Mouse (Mus musculus) CH12.LX (cell line): ENCODE measurements around the gene Slc16a3. TPM values are rescaled to one million over a fixed set of nuclear protein-coding genes. Genes with fewer than 3 reads are reported as not detected.

Experiments
- DNase-seq: peaks from one replicate; pipeline ENCODE4 v3.0.0-alpha.2; 2013; ENCODE audit errors: extremely low read depth
- H3K27ac ChIP-seq: 2 replicates; pipeline ENCODE4 v1.5.1; 2012; ENCODE audit warnings: low read depth, mild to moderate bottlenecking, control low read depth, moderate library complexity; ENCODE audit not compliant: insufficient read depth
- H3K27me3 ChIP-seq: replicated peaks from 2 replicates; pipeline ENCODE3; 2012; ENCODE audit warnings: inconsistent platforms
- H3K36me3 ChIP-seq, 2 experiments: replicated peaks in 1 of 2; 2 replicates each; pipeline versions ENCODE3 to v1.6.1; 2012; ENCODE audit warnings: inconsistent platforms in 1 of 2, low read length in 1 of 2, mild to moderate bottlenecking in 1 of 2, mixed read lengths in 1 of 2, moderate library complexity in 1 of 2; ENCODE audit not compliant: control insufficient read depth in 1 of 2, insufficient read depth in 1 of 2
- H3K4me1 ChIP-seq, 2 experiments: 2 replicates each; pipeline ENCODE4 v1.6.1; 2012; ENCODE audit warnings: inconsistent platforms in 1 of 2, moderate library complexity in 1 of 2; ENCODE audit not compliant: insufficient read depth in 2 of 2, control insufficient read depth in 1 of 2
- H3K4me2 ChIP-seq: 2 replicates; pipeline ENCODE4 v1.6.1; 2012; ENCODE audit warnings: low read depth, mild to moderate bottlenecking, control low read depth; ENCODE audit not compliant: poor library complexity, insufficient read depth, severe bottlenecking
- H3K4me3 ChIP-seq, 3 experiments: fragments of 150-350 bp in 1 of 3; sonication (generic) in 1 of 3; replicated peaks in 1 of 3; 2 replicates each; pipeline versions ENCODE3 to v1.5.1; 2011 to 2012; ENCODE audit warnings: low read depth in 2 of 3, low read length in 2 of 3, mild to moderate bottlenecking in 2 of 3, moderate library complexity in 2 of 3, control low read depth in 1 of 3, improper control_type of control experiment in 1 of 3, inconsistent platforms in 1 of 3, mixed read lengths in 1 of 3; ENCODE audit not compliant: poor library complexity in 1 of 3
- H3K79me2 ChIP-seq: replicated peaks from 2 replicates; pipeline ENCODE4 v1.6.1; 2012; ENCODE audit warnings: mild to moderate bottlenecking, moderate library complexity; ENCODE audit not compliant: control insufficient read depth, poor library complexity, insufficient read depth, severe bottlenecking; ENCODE audit errors: extremely low read depth
- H3K9ac ChIP-seq: 2 replicates; pipeline ENCODE4 v1.6.1; 2012; ENCODE audit warnings: low read depth, mild to moderate bottlenecking, control low read depth, moderate library complexity; ENCODE audit not compliant: insufficient read depth
- H3K9me3 ChIP-seq: replicated peaks from 2 replicates; pipeline ENCODE3; 2012; ENCODE audit warnings: low read length, inconsistent platforms, mixed read lengths
- BHLHE40 ChIP-seq: IDR thresholded peaks from 2 replicates; pipeline ENCODE4 v1.6.1; 2011; ENCODE audit warnings: mild to moderate bottlenecking, low read depth, low read length, improper control_type of control experiment
- CHD2 ChIP-seq: IDR thresholded peaks from 2 replicates; pipeline ENCODE4 v1.6.1; 2011; ENCODE audit warnings: low read length, improper control_type of control experiment
- CTCF ChIP-seq, 2 experiments: IDR thresholded peaks in 1 of 2; conservative IDR thresholded peaks in 1 of 2; 2 replicates each; pipeline ENCODE4 v1.5.1; 2011 to 2012; ENCODE audit warnings: low read depth in 2 of 2, low read length in 2 of 2, improper control_type of control experiment in 1 of 2, inconsistent platforms in 1 of 2, mild to moderate bottlenecking in 1 of 2, moderate library complexity in 1 of 2
- E2F4 ChIP-seq: IDR thresholded peaks from 2 replicates; pipeline ENCODE4 v1.6.1; 2011; ENCODE audit warnings: low read depth, low read length, improper control_type of control experiment; ENCODE audit not compliant: insufficient replicate concordance
- ELF1 ChIP-seq: IDR thresholded peaks from 2 replicates; pipeline ENCODE4 v1.6.1; 2014; ENCODE audit warnings: low read depth, mild to moderate bottlenecking, inconsistent platforms, low read length, improper control_type of control experiment
- ETS1 ChIP-seq: conservative IDR thresholded peaks from 2 replicates; pipeline ENCODE4 v1.6.1; 2012; ENCODE audit warnings: low read depth, mild to moderate bottlenecking, inconsistent platforms, low read length, improper control_type of control experiment, moderate library complexity
- HCFC1 ChIP-seq: IDR thresholded peaks from 2 replicates; pipeline ENCODE4 v1.6.1; 2012; ENCODE audit warnings: low read depth, mild to moderate bottlenecking, inconsistent platforms, low read length, improper control_type of control experiment
- IRF4 ChIP-seq: IDR thresholded peaks from 2 replicates; pipeline ENCODE4 v1.6.1; 2014; ENCODE audit warnings: low read depth, mild to moderate bottlenecking, inconsistent platforms, low read length, improper control_type of control experiment
- JUND ChIP-seq: conservative IDR thresholded peaks from 2 replicates; pipeline ENCODE4 v1.6.1; 2011; ENCODE audit warnings: low read depth, low read length, improper control_type of control experiment
- KAT2A ChIP-seq: IDR thresholded peaks from 2 replicates; pipeline ENCODE4 v1.6.1; 2012; ENCODE audit warnings: low read length, improper control_type of control experiment, inconsistent platforms; ENCODE audit not compliant: insufficient replicate concordance
- MAFK ChIP-seq: IDR thresholded peaks from 2 replicates; pipeline ENCODE4 v1.6.1; 2011; ENCODE audit warnings: low read length, improper control_type of control experiment; ENCODE audit not compliant: insufficient replicate concordance
- MAX ChIP-seq: IDR thresholded peaks from 2 replicates; pipeline ENCODE4 v1.6.1; 2011; ENCODE audit warnings: low read length, improper control_type of control experiment
- MAZ ChIP-seq: IDR thresholded peaks from 2 replicates; pipeline ENCODE4 v1.6.1; 2012; ENCODE audit warnings: low read depth, mild to moderate bottlenecking, inconsistent platforms, low read length, improper control_type of control experiment, moderate library complexity
- MEF2A ChIP-seq: IDR thresholded peaks from 2 replicates; pipeline ENCODE4 v1.6.1; 2014; ENCODE audit warnings: low read depth, mild to moderate bottlenecking, inconsistent platforms, low read length, improper control_type of control experiment, borderline replicate concordance
- MXI1 ChIP-seq: IDR thresholded peaks from 2 replicates; pipeline ENCODE4 v1.6.1; 2011; ENCODE audit warnings: mild to moderate bottlenecking, low read depth, low read length, improper control_type of control experiment
- NELFE ChIP-seq: IDR thresholded peaks from 2 replicates; pipeline ENCODE4 v1.6.1; 2011; ENCODE audit warnings: low read depth, low read length, improper control_type of control experiment
- NRF1 ChIP-seq: IDR thresholded peaks from 2 replicates; pipeline ENCODE4 v1.6.1; 2014; ENCODE audit warnings: low read depth, mild to moderate bottlenecking, inconsistent platforms, low read length, improper control_type of control experiment, moderate library complexity
- PAX5 ChIP-seq: IDR thresholded peaks from 2 replicates; pipeline ENCODE4 v1.6.1; 2012; ENCODE audit warnings: low read length, inconsistent platforms, mixed read lengths
- POLR2A ChIP-seq: IDR thresholded peaks from 2 replicates; pipeline ENCODE4 v1.6.1; 2011; ENCODE audit warnings: low read depth, mild to moderate bottlenecking, improper control_type of control experiment, low read length
- POLR2AphosphoS2 ChIP-seq: IDR thresholded peaks from 2 replicates; pipeline ENCODE4 v1.6.1; 2011; ENCODE audit warnings: low read depth, low read length, improper control_type of control experiment
- RCOR1 ChIP-seq: conservative IDR thresholded peaks from 2 replicates; pipeline ENCODE4 v1.6.1; 2012; ENCODE audit warnings: low read depth, mild to moderate bottlenecking, inconsistent platforms, low read length, improper control_type of control experiment
- TBP ChIP-seq: conservative IDR thresholded peaks from 2 replicates; pipeline ENCODE4 v1.6.1; 2011; ENCODE audit warnings: low read depth, low read length, improper control_type of control experiment
- TCF12 ChIP-seq: IDR thresholded peaks from 2 replicates; pipeline ENCODE4 v1.6.1; 2014; ENCODE audit warnings: low read depth, mild to moderate bottlenecking, inconsistent platforms, low read length, improper control_type of control experiment
- USF1 ChIP-seq: IDR thresholded peaks from 2 replicates; pipeline ENCODE4 v1.6.1; 2014; ENCODE audit warnings: low read depth, mild to moderate bottlenecking, inconsistent platforms, low read length, improper control_type of control experiment
- ZKSCAN1 ChIP-seq: IDR thresholded peaks from 2 replicates; pipeline ENCODE4 v1.6.1; 2012; ENCODE audit warnings: low read depth, inconsistent platforms, low read length, improper control_type of control experiment, borderline replicate concordance
- ZMIZ1 ChIP-seq: IDR thresholded peaks from 2 replicates; pipeline ENCODE4 v1.6.1; 2012; ENCODE audit warnings: low read depth, mild to moderate bottlenecking, inconsistent platforms, low read length, improper control_type of control experiment
- dilution Hi-C: fragments of 300-500 bp; cut with MboI; formaldehyde crosslinking; loops from 2 replicates; pipeline ENCODE4 v1.14.3; 2020; ENCODE audit warnings: low sequenced_read_pairs; ENCODE audit not compliant: extremely low pct_unique_long_range_greater_than_20kb, extremely low pct_ligation_motif_present
- in situ Hi-C: fragments of 300-500 bp; cut with MboI; formaldehyde crosslinking; loops from 3 replicates; pipeline ENCODE4 v1.14.3; 2019; ENCODE audit warnings: low sequenced_read_pairs, low pct_ligation_motif_present, low pct_unique_long_range_greater_than_20kb, mixed read lengths
- polyA plus RNA-seq: library from polyadenylated mRNA; unstranded; fragments of >175 nt; gene quantifications from 2 replicates; pipeline ENCODE4 v1.2.1, GENCODE M21; 2012; ENCODE audit warnings: low read depth; ENCODE audit not compliant: insufficient read length
- total RNA-seq, 2 experiments: library from RNA; depleted of rRNA; stranded (reverse); fragments of 300-350 nt in 1 of 2; fragments of >200 nt in 1 of 2; gene quantifications; 2 replicates each; pipeline ENCODE4 v1.2.3; 2012 to 2014

Gene Slc16a3
- total and polyA plus RNA-seq, 3 experiments, result 9.7 to 388 (median 130) TPM

- DNase-seq, result peak; percentile 97
- Histone ChIP-seq H3K36me3 (peaks cover 7 to 20% of the 10 kb centered on the region in 2 experiments), H3K9ac (peak overlapping the region; percentile 62), H3K4me1 (peaks cover 17 to 25% of the 10 kb centered on the region in 2 experiments), H3K27me3 (peaks cover 46% of the 10 kb centered on the region), H3K27ac (no peak overlapping the region), H3K4me2 (peak overlapping the region; percentile 87), H3K9me3 (peaks cover 3% of the 10 kb centered on the region), H3K79me2 (peaks cover 19% of the 10 kb centered on the region), H3K4me3 (peak overlapping the region; percentile 39 to 99 (median 70))
- dilution Hi-C loops (no loop called here), in situ Hi-C loops (loop anchor here (5.0 kb wide), 1 partner anchor 33 kb away; no protein-coding TSS in a partner anchor)
- TF ChIP-seq ELF1 (peak; percentile 58; the same call in 1 of the 2 replicates), JUND (no peak), USF1 (no peak), ZMIZ1 (peak; percentile 33; the same call in 1 of the 2 replicates), POLR2AphosphoS2 (peak; percentile 74), MAX (0 out of 2 replicates have a peak, but pooled peaks have one; percentile 37), NELFE (peak; percentile 15; the same call in 1 of the 2 replicates), CTCF (conservative IDR thresholded peaks at IDR 0.05 in 1 of 2, IDR thresholded peaks at IDR 0.05 in 1 of 2; ENCODE audit: low read depth in 2 of 2, low read length in 2 of 2) (peak in 1 of 2 experiments; percentile 21; a peak in 1 of 4 replicates), MEF2A (0 out of 2 replicates have a peak, but pooled peaks have one; percentile 29), NRF1 (0 out of 2 replicates have a peak, but pooled peaks have one; percentile 11), BHLHE40 (0 out of 2 replicates have a peak, but pooled peaks have one; percentile 11), KAT2A (no peak), CHD2 (peak; percentile 78; the same call in 1 of the 2 replicates), MXI1 (peak; percentile 100), PAX5 (no peak), IRF4 (peak; percentile 38; the same call in 1 of the 2 replicates), RCOR1 (peak; percentile 40; the same call in 1 of the 2 replicates), MAZ (peak; percentile 83), ETS1 (no peak), POLR2A (peak; percentile 62), TCF12 (peak; percentile 57; the same call in 1 of the 2 replicates), HCFC1 (peak; percentile 40), E2F4 (peak; percentile 76; the same call in 1 of the 2 replicates), ZKSCAN1 (no peak), TBP (0 out of 2 replicates have a peak, but pooled peaks have one; percentile 27), MAFK (no peak)
Measured at GRCm38 (mm10) chr11:120950281-120951202, 2.3 kb downstream of the Slc16a3 start.
